Mouse (Mus musculus): Measurements from ENCODE around the gene Lsamp. TPM values are rescaled to one million over a fixed set of nuclear protein-coding genes. Genes with fewer than 3 reads are reported as not detected.

Gene Lsamp
- polyA plus RNA-seq, 1 experiment: not detected

- Histone ChIP-seq H3K36me3 (replicated peaks; ENCODE audit: low read length) (no peaks in the 10 kb centered on the region), H3K27me3 (replicated peaks) (no peaks in the 10 kb centered on the region), H3K4me1 (no peaks in the 10 kb centered on the region), H3K9me3 (no peaks in the 10 kb centered on the region), H3K4me3 (replicated peaks) (no peak overlapping the region)
- TF ChIP-seq FLI1 (IDR thresholded peaks at IDR 0.05; ENCODE audit: low read length) (no peak), GATA1 (IDR thresholded peaks at IDR 0.05; ENCODE audit: borderline replicate concordance, low read length) (no peak)
These were observed 1649.7 kb downstream of the Lsamp start for GRCm38 (mm10) chr16:41633898-41634297.

DNA sequence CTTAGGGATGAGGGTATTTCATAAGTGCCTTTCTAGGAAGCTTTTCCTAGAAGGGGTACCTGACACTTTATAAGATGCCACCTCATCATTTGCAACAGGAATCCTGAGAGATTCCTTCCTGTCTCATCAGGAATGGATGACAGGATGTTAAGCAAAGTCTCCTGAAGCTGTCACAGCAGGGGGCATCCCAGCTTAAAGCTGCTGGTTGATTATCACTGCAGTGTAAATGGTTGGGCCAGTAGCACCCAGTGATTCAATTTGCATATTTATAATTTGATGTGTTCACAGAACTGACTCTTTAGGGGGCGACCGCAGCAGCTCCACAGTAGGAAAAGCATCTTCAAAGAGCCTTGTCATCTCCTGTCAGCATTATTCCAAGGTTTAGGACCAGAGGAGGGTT lies 1656.7 kb downstream of the Lsamp start:
- TF ChIP-seq GATA1 (IDR thresholded peaks at IDR 0.05; ENCODE audit: borderline replicate concordance, low read length): no peak
- Histone ChIP-seq H3K4me1 (no peaks in the 10 kb centered on the region), H3K4me3 (replicated peaks) (no peak overlapping the region), H3K27me3 (replicated peaks) (no peaks in the 10 kb centered on the region), H3K9me3 (no peaks in the 10 kb centered on the region), H3K36me3 (replicated peaks; ENCODE audit: low read length) (no peaks in the 10 kb centered on the region)

DNA sequence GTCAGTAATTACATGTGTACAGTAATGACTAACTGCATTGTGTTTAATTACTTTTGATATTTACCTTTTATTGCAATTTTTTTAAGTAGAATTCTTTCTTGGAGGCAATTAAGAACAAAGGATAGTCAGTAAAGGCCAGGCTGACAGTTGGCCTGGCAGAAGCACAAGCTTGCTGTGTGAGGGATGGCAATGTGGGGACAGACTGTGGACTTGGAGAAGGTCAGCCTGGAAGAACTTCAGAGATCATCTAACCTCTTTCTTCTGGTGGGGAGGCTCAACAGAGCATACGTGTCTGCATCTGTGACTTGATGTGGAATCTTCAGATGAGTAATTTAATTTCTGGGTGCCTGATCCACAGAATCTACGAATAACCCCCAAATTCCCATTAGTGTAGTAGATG lies 1669.1 kb downstream of the Lsamp start:
- Histone ChIP-seq H3K4me3 (replicated peaks) (no peak overlapping the region), H3K36me3 (replicated peaks; ENCODE audit: low read length) (no peaks in the 10 kb centered on the region), H3K4me1 (no peaks in the 10 kb centered on the region), H3K27me3 (replicated peaks) (no peaks in the 10 kb centered on the region), H3K9me3 (no peaks in the 10 kb centered on the region)
- no peak for TF ChIP-seq GATA1 (IDR thresholded peaks at IDR 0.05; ENCODE audit: borderline replicate concordance, low read length)

DNA sequence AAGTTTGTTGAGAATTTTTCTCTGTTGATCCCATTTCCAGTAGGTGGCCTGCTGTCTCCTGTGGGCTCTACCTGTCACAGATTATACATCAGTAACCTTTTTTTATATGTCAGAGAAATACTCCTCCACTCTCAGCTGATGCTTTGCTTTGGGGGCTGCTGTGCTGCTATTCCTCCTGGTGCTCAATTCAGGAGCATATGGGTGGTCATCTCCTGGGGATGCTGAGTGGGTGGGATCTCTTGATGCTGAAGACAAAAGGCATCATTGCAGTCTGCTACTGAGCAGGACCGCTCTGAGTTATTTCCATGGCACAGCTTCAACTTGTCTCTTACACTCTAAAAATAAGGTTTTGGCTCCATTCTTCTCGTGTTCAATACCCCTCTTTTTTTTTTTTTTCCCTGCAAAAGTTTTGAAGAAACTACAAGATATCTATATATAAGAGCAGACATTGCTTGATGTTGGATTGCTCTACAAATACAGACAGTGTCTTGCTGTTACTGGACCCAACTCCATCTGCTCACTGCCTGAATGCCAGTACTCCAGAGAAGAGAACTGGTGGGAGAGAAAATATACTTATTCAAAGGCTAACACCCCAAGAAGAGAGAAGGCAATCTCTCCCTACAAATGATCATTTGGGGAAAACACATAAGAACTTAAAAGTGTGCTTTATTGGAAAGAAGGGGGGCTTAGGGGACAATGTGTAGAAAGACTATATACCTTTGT lies 1690.3 kb downstream of the Lsamp start:
- H3K4me3 ChIP-seq (replicated peaks): no peak overlapping the region
- H3K9me3 ChIP-seq: 0 out of 2 replicates have a peak, but pooled peaks cover 2% of the 10 kb centered on the region
- H3K4me1 ChIP-seq: no peaks in the 10 kb centered on the region
- H3K36me3 ChIP-seq (replicated peaks; ENCODE audit: low read length): no peaks in the 10 kb centered on the region
- TF ChIP-seq GATA1 (IDR thresholded peaks at IDR 0.05; ENCODE audit: borderline replicate concordance, low read length): no peak
- no peak for TF ChIP-seq FLI1 (IDR thresholded peaks at IDR 0.05; ENCODE audit: low read length)
- H3K27me3 ChIP-seq (replicated peaks): no peaks in the 10 kb centered on the region

GRCm38 (mm10) chr16:41675774-41676173 lies 1691.6 kb downstream of the Lsamp start:
- H3K36me3 ChIP-seq (replicated peaks; ENCODE audit: low read length): no peaks in the 10 kb centered on the region
- H3K9me3 ChIP-seq: 0 out of 2 replicates have a peak, but pooled peaks cover 2% of the 10 kb centered on the region
- no peaks in the 10 kb centered on the region for H3K4me1 ChIP-seq
- TF ChIP-seq FLI1 (IDR thresholded peaks at IDR 0.05; ENCODE audit: low read length) (no peak), GATA1 (IDR thresholded peaks at IDR 0.05; ENCODE audit: borderline replicate concordance, low read length) (no peak)
- H3K27me3 ChIP-seq (replicated peaks): no peaks in the 10 kb centered on the region
- H3K4me3 ChIP-seq (replicated peaks): no peak overlapping the region

DNA sequence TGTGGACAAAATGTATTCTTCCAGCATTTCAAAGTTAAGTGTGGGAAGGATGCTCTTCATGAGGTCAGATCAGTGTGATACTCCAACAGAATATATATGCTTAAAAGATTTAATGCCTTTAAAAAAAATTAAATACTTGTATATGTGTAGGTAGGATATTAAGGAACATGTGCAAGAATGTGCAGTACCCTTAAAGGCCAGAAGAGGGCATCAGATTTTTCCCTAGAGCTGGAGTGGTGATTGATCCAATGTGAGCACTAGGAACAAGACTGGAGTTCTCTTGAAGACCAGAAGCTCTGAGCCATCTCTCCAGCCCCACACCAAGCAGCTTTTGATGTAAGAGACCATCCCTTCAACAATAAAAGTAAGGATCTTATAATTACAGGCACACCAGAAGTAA lies 1708.3 kb downstream of the Lsamp start:
- Histone ChIP-seq H3K4me3 (replicated peaks) (no peak overlapping the region), H3K9me3 (no peaks in the 10 kb centered on the region), H3K36me3 (replicated peaks; ENCODE audit: low read length) (no peaks in the 10 kb centered on the region), H3K4me1 (no peaks in the 10 kb centered on the region), H3K27me3 (replicated peaks) (no peaks in the 10 kb centered on the region)
- TF ChIP-seq FLI1 (IDR thresholded peaks at IDR 0.05; ENCODE audit: low read length): no peak
- no peak for TF ChIP-seq GATA1 (IDR thresholded peaks at IDR 0.05; ENCODE audit: borderline replicate concordance, low read length)

GRCm38 (mm10) chr16:41701790-41702428 lies 1717.7 kb downstream of the Lsamp start:
- no peaks in the 10 kb centered on the region for H3K27me3 ChIP-seq (replicated peaks)
- TF ChIP-seq GATA1 (IDR thresholded peaks at IDR 0.05; ENCODE audit: borderline replicate concordance, low read length) (no peak), FLI1 (IDR thresholded peaks at IDR 0.05; ENCODE audit: low read length) (no peak)

GRCm38 (mm10) chr16:41728900-41729585 lies 1744.9 kb downstream of the Lsamp start:
- Histone ChIP-seq H3K4me3 (replicated peaks) (no peak overlapping the region), H3K27me3 (replicated peaks) (no peaks in the 10 kb centered on the region), H3K9me3 (peaks cover 4% of the 10 kb centered on the region), H3K36me3 (replicated peaks; ENCODE audit: low read length) (no peaks in the 10 kb centered on the region), H3K4me1 (no peaks in the 10 kb centered on the region)
- no peak for TF ChIP-seq GATA1 (IDR thresholded peaks at IDR 0.05; ENCODE audit: borderline replicate concordance, low read length)
- no peak for TF ChIP-seq FLI1 (IDR thresholded peaks at IDR 0.05; ENCODE audit: low read length)

More at GRCm38 (mm10) chr16:41701790-41702428, 1717.7 kb downstream of the Lsamp start:
- H3K9me3 ChIP-seq: no peaks in the 10 kb centered on the region
- no peaks in the 10 kb centered on the region for H3K36me3 ChIP-seq (replicated peaks; ENCODE audit: low read length)
- no peak overlapping the region for H3K4me3 ChIP-seq (replicated peaks)
- no peaks in the 10 kb centered on the region for H3K4me1 ChIP-seq

DNA sequence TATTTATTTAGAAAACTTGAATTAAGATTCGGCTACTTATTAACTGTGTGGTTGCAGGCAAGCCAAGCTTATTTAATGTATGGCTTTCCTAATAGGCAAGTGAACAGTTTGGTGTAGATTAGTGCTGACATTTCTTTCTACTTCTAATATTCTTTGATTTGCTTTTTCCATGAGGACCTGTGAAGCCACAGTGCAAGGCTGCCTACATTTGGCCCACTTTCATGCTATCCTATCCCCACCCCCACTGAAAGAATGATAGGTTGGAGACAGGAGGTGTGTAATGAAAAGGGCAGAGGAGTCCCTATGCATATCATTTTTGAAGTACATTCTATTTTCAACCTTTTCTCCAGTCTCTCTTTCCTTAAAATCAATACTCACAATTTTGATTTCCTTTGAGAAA lies 1745.8 kb downstream of the Lsamp start:
- no peaks in the 10 kb centered on the region for H3K4me1 ChIP-seq
- H3K4me3 ChIP-seq (replicated peaks): no peak overlapping the region
- H3K36me3 ChIP-seq (replicated peaks; ENCODE audit: low read length): no peaks in the 10 kb centered on the region
- no peak for TF ChIP-seq GATA1 (IDR thresholded peaks at IDR 0.05; ENCODE audit: borderline replicate concordance, low read length)
- TF ChIP-seq FLI1 (IDR thresholded peaks at IDR 0.05; ENCODE audit: low read length): no peak
- peaks cover 4% of the 10 kb centered on the region for H3K9me3 ChIP-seq
- no peaks in the 10 kb centered on the region for H3K27me3 ChIP-seq (replicated peaks)

GRCm38 (mm10) chr16:41745037-41745436 lies 1760.9 kb downstream of the Lsamp start:
- no peak for TF ChIP-seq GATA1 (IDR thresholded peaks at IDR 0.05; ENCODE audit: borderline replicate concordance, low read length)
- no peak for TF ChIP-seq FLI1 (IDR thresholded peaks at IDR 0.05; ENCODE audit: low read length)
- Histone ChIP-seq H3K4me3 (replicated peaks) (no peak overlapping the region), H3K9me3 (peaks cover 3% of the 10 kb centered on the region; the same call in 1 of the 2 replicates), H3K27me3 (replicated peaks) (no peaks in the 10 kb centered on the region), H3K4me1 (no peaks in the 10 kb centered on the region), H3K36me3 (replicated peaks; ENCODE audit: low read length) (no peaks in the 10 kb centered on the region)
